Mouse (Mus musculus) heart, embryonic 15.5 days (tissue): ENCODE measurements around the gene Lingo4. TPM values are rescaled to one million over a fixed set of nuclear protein-coding genes. Genes with fewer than 3 reads are reported as not detected.

ENCODE experiments used
- ATAC-seq: fragments of 200-750 bp; cut with Nextera tagmentation; replicated peaks from 2 replicates; pipeline ENCODE4 v1.8.0; 2017; ENCODE audit warnings: low read depth, moderate TSS enrichment; ENCODE audit not compliant: insufficient number of reproducible peaks, insufficient read depth, low FRiP score
- H3K27ac ChIP-seq: fragments of 300-500 bp; sonication (generic); 2 replicates; pipeline ENCODE4 v1.5.1; 2015; ENCODE audit warnings: mild to moderate bottlenecking, inconsistent platforms
- H3K27me3 ChIP-seq: fragments of 300-500 bp; sonication (generic); 2 replicates; pipeline ENCODE4 v1.6.1; 2015; ENCODE audit warnings: inconsistent platforms
- H3K36me3 ChIP-seq: fragments of 300-500 bp; sonication (generic); 2 replicates; pipeline ENCODE4 v1.6.1; 2015; ENCODE audit warnings: mild to moderate bottlenecking, inconsistent platforms
- H3K4me1 ChIP-seq: fragments of 300-500 bp; sonication (generic); replicated peaks from 2 replicates; pipeline ENCODE4 v1.6.1; 2015; ENCODE audit warnings: inconsistent platforms
- H3K4me2 ChIP-seq: fragments of 300-500 bp; sonication (generic); 2 replicates; pipeline ENCODE4 v1.6.1; 2015; ENCODE audit warnings: inconsistent platforms, mild to moderate bottlenecking, moderate library complexity
- H3K4me3 ChIP-seq: fragments of 300-500 bp; sonication (generic); 2 replicates; pipeline ENCODE4 v1.5.1; 2015; ENCODE audit warnings: mild to moderate bottlenecking, inconsistent platforms
- H3K9ac ChIP-seq: fragments of 300-500 bp; sonication (generic); 2 replicates; pipeline ENCODE4 v1.6.1; 2015; ENCODE audit warnings: mild to moderate bottlenecking, inconsistent platforms
- H3K9me3 ChIP-seq: fragments of 300-500 bp; sonication (generic); replicated peaks from 2 replicates; pipeline ENCODE4 v1.6.1; 2016; ENCODE audit warnings: inconsistent platforms
- WGBS: fragments of 180-500 bp; shearing (Covaris S2); methylation state at CpG from one replicate; pipeline ENCODE4 v1.1.7; 2015; ENCODE audit warnings: mixed read lengths; 5-methylcytosine and 5-hydroxymethylcytosine counted together
- polyA plus RNA-seq: library from polyadenylated mRNA; unstranded; fragments of >200 nt; fragmentation: Nextera tagmentation; extraction: Ambion mirVana; gene quantifications from 2 replicates; pipeline ENCODE4 v1.2.1, GENCODE M21; 2015

Gene Lingo4
- polyA plus RNA-seq, 1 experiment from 2014 or later = 0.09 TPM

DNA sequence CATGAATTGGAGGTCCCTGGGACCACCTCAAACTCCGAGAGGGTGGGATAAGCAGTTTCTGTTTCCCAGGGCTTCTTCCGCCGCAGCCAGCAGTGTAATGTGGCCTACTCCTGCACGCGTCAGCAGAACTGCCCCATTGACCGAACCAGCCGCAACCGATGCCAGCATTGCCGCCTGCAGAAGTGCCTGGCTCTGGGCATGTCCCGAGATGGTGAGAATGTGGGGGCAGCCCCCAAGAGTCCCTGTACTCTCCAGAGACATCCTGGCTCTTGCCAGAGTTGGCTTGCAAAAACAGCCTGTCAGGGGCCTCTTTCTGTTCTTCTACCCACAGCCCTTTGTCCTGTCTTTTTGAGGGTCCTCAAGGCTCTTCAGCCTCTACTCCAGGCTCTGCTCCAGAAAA lies 10.9 kb upstream of the Lingo4 start:
- Histone ChIP-seq H3K4me3 (no peak overlapping the region), H3K9ac (no peak overlapping the region), H3K4me2 (no peak overlapping the region), H3K27ac (no peak overlapping the region), H3K4me1 (no peaks in the 10 kb centered on the region), H3K27me3 (no peaks in the 10 kb centered on the region; the same call in 1 of the 2 replicates), H3K9me3 (no peaks in the 10 kb centered on the region), H3K36me3 (no peaks in the 10 kb centered on the region)
- ATAC-seq = no peak
- 82% methylated on average over 10 of the region's 10 CpGs for WGBS

GRCm38 (mm10) chr3:94388047-94388446 lies 10.3 kb upstream of the Lingo4 start:
- no peak overlapping the region for H3K27ac ChIP-seq
- no peak overlapping the region for H3K9ac ChIP-seq
- H3K36me3 ChIP-seq = no peaks in the 10 kb centered on the region
- 57% methylated on average over 5 of the region's 5 CpGs for WGBS
- no peak overlapping the region for H3K4me2 ChIP-seq
- H3K9me3 ChIP-seq = no peaks in the 10 kb centered on the region
- H3K4me1 ChIP-seq = no peaks in the 10 kb centered on the region
- H3K27me3 ChIP-seq = no peaks in the 10 kb centered on the region; the same call in 1 of the 2 replicates
- no peak for ATAC-seq
- no peak overlapping the region for H3K4me3 ChIP-seq

DNA sequence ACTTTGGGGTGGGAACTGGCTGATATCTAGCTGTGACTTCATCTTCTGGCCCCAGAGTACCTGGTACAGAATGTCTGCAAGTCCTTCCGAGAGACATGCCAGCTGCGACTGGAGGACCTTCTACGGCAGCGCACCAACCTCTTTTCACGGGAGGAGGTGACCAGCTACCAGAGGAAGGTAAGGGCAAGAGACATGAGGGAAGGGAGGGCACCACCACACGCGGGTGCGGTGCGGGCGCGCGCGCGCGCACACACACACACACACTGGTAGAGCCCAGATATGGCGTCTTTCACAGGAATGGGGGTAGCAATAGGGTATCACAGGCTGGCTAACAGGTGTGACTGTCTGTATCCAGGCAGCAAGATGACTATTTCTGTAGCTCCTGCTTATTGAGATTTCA lies 8.9 kb upstream of the Lingo4 start:
- WGBS = 87% methylated on average over 16 of the region's 16 CpGs
- Histone ChIP-seq H3K4me3 (no peak overlapping the region), H3K27ac (no peak overlapping the region)

GRCm38 (mm10) chr3:94391001-94391400 lies 7.3 kb upstream of the Lingo4 start:
- no peak overlapping the region for H3K4me2 ChIP-seq
- H3K27ac ChIP-seq = no peak overlapping the region
- H3K4me3 ChIP-seq = no peak overlapping the region
- ATAC-seq = no peak
- WGBS = 81% methylated on average over 5 of the region's 5 CpGs
- H3K9ac ChIP-seq = no peak overlapping the region
- no peaks in the 10 kb centered on the region for H3K36me3 ChIP-seq
- no peaks in the 10 kb centered on the region; the same call in 1 of the 2 replicates for H3K27me3 ChIP-seq
- no peaks in the 10 kb centered on the region for H3K4me1 ChIP-seq
- H3K9me3 ChIP-seq = no peaks in the 10 kb centered on the region

More for the DNA sequence above, 8.9 kb upstream of the Lingo4 start:
- H3K27me3 ChIP-seq = no peaks in the 10 kb centered on the region; the same call in 1 of the 2 replicates
- no peaks in the 10 kb centered on the region for H3K9me3 ChIP-seq
- no peaks in the 10 kb centered on the region for H3K36me3 ChIP-seq
- no peak for ATAC-seq
- H3K4me1 ChIP-seq = no peaks in the 10 kb centered on the region
- H3K9ac ChIP-seq = no peak overlapping the region
- no peak overlapping the region for H3K4me2 ChIP-seq

DNA sequence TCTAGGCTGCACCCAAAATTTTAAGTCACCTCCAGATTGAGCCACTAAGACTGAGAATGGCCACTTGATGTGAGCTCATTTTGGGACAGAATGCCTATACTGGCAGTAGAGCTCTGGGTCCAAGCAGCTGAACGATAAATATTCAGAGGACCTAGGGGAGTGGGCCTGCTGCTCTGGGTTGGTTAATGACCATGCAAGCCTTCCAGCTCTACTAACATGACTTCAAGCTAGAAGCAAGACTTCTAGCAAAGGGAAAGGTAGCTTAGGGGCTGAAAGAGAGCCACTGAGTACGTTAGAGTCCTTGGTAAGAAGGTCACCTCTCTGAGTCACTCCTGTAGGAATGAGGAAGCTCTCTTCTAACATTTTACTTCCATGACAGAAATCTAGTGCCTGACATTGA lies 6.2 kb upstream of the Lingo4 start:
- no peaks in the 10 kb centered on the region for H3K4me1 ChIP-seq
- WGBS = 79% methylated on average over 2 of the region's 2 CpGs
- H3K27ac ChIP-seq = no peak overlapping the region
- H3K27me3 ChIP-seq = peaks cover 6% of the 10 kb centered on the region
- H3K36me3 ChIP-seq = no peaks in the 10 kb centered on the region
- H3K9ac ChIP-seq = no peak overlapping the region
- no peak overlapping the region for H3K4me3 ChIP-seq
- no peak overlapping the region for H3K4me2 ChIP-seq
- no peaks in the 10 kb centered on the region for H3K9me3 ChIP-seq
- no peak for ATAC-seq

- 67% methylated on average over 4 of the region's 4 CpGs for WGBS
- H3K9ac ChIP-seq = no peak overlapping the region
- ATAC-seq = no peak
- no peaks in the 10 kb centered on the region for H3K36me3 ChIP-seq
- H3K27ac ChIP-seq = no peak overlapping the region
- peaks cover 15% of the 10 kb centered on the region for H3K27me3 ChIP-seq
- no peak overlapping the region for H3K4me2 ChIP-seq
- H3K9me3 ChIP-seq = no peaks in the 10 kb centered on the region
- no peak overlapping the region for H3K4me3 ChIP-seq
- H3K4me1 ChIP-seq = no peaks in the 10 kb centered on the region
These were observed 5.3 kb upstream of the Lingo4 start for GRCm38 (mm10) chr3:94393049-94393448.

- 69% methylated on average over 1 of the region's 1 CpGs for WGBS
- H3K4me2 ChIP-seq = no peak overlapping the region
- no peak overlapping the region for H3K27ac ChIP-seq
- no peak overlapping the region for H3K4me3 ChIP-seq
- H3K9ac ChIP-seq = no peak overlapping the region
- no peak for ATAC-seq
- peaks cover 46% of the 10 kb centered on the region for H3K27me3 ChIP-seq
- no peaks in the 10 kb centered on the region for H3K36me3 ChIP-seq
- H3K4me1 ChIP-seq = peaks cover 9% of the 10 kb centered on the region
- no peaks in the 10 kb centered on the region for H3K9me3 ChIP-seq
These were observed 2.0 kb upstream of the Lingo4 start for GRCm38 (mm10) chr3:94396336-94396735.

DNA sequence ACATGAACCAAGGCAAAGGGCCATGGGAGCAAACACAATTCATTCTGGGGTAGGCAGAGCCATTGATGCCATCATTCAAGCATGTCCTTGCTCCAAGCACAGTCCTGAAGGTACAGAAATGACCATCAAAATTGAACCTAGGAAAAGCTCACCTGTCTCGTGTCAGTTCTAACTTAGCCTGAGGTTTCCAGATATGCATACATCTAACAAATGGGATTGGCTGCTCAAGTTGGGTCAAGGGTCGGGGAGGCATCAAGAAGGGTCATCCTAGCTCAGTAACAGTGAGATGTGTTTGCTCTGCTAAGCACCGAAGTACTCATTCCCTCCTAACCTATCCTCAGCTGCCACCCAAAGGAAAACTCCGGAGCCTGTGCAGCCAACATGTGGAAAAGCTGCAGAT lies 1.5 kb upstream of the Lingo4 start:
- H3K27me3 ChIP-seq = peaks cover 52% of the 10 kb centered on the region
- no peak overlapping the region for H3K4me2 ChIP-seq
- no peaks in the 10 kb centered on the region for H3K9me3 ChIP-seq
- no peak overlapping the region for H3K27ac ChIP-seq
- no peak overlapping the region for H3K9ac ChIP-seq
- H3K36me3 ChIP-seq = no peaks in the 10 kb centered on the region
- no peak for ATAC-seq
- H3K4me3 ChIP-seq = no peak overlapping the region
- 72% methylated on average over 4 of the region's 4 CpGs for WGBS
- H3K4me1 ChIP-seq = peaks cover 9% of the 10 kb centered on the region

DNA sequence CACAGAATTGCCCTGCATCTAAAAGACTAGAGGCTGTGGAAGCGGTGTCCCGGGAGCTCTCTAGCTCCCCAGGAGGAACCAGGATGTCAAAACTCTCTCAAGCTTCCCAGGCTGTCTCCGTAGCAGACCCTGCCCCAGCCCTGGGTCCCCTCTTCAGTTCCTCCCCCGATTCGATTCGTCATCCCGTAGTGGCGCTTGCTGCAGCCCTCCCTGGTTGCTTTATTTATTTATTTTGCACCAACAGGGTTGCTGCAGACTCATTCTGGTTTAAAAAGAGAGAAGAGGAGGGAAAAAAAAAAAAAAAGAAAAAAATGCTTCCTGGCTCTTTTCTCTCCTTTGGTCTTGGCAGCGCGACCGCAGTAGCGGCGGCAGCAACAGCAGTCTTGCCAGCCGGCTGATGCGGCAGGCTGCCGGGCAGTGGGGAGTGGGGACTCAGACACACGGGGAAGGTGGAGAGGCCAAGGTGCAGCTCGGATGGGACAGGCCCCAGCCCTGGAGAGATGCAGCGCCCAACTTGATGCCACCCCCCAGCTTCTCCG lies 695 bp downstream of the Lingo4 start:
- Histone ChIP-seq H3K4me3 (peak overlapping the region; percentile 33), H3K4me1 (peaks cover 11% of the 10 kb centered on the region), H3K9ac (no peak overlapping the region), H3K27me3 (peaks cover 73% of the 10 kb centered on the region), H3K4me2 (peak overlapping the region; percentile 59), H3K27ac (no peak overlapping the region), H3K9me3 (no peaks in the 10 kb centered on the region), H3K36me3 (no peaks in the 10 kb centered on the region)
- WGBS = 3% methylated on average over 20 of the region's 20 CpGs
- ATAC-seq = no peak

DNA sequence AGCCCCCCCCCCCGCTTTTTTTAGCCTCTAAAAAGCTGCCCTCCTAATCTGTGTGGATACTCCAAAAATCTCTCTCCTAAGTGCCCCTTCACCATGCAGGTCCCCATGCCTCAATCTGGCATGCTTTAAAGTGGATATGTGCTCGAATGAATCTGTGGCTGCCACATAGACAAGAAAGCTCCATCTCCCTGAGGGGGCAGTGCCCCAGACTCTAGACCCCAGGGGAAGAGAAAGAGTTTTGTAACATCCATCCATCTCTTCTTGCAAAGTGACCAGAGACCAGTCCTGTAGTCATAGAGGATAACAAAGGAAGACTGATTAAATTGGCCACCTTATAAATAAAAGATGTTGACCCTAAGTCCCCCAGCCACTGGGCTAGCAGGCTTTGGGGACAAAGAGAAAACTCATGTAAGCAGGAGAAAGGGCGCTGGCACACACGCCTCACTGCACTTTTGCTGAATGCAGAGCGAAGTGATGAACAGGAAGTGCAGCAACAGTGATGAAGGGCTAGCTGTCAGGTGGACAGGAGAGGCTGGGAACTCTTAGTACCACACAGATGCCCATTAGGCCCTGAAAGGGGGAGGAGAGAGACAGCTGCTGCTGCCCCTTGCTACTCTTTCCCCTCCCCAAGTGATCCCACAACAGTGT lies 1.5 kb downstream of the Lingo4 start:
- no peaks in the 10 kb centered on the region for H3K9me3 ChIP-seq
- no peak overlapping the region for H3K9ac ChIP-seq
- no peak overlapping the region for H3K27ac ChIP-seq
- peaks cover 79% of the 10 kb centered on the region for H3K27me3 ChIP-seq
- H3K4me3 ChIP-seq = no peak overlapping the region
- H3K4me1 ChIP-seq = peaks cover 12% of the 10 kb centered on the region
- WGBS = 45% methylated on average over 5 of the region's 5 CpGs
- ATAC-seq = no peak
- H3K36me3 ChIP-seq = no peaks in the 10 kb centered on the region
- H3K4me2 ChIP-seq = no peak overlapping the region

DNA sequence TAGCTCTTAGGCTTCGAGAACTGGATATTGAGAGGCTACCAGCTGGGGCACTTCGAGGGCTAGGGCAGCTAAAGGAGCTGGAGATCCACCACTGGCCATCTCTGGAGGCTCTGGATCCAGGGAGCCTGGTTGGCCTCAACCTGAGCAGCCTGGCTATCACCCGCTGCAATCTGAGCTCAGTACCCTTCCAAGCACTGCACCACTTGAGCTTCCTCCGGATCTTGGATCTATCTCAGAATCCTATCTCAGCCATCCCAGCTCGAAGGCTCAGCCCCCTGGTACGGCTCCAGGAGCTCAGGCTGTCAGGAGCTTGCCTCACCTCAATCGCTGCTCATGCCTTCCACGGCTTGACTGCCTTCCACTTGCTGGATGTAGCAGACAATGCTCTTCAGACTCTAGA lies 4.1 kb downstream of the Lingo4 start:
- H3K4me1 ChIP-seq = peaks cover 12% of the 10 kb centered on the region
- no peak for ATAC-seq
- H3K4me2 ChIP-seq = no peak overlapping the region
- no peak overlapping the region for H3K27ac ChIP-seq
- no peaks in the 10 kb centered on the region for H3K9me3 ChIP-seq
- H3K36me3 ChIP-seq = no peaks in the 10 kb centered on the region
- H3K27me3 ChIP-seq = peaks cover 71% of the 10 kb centered on the region
- 48% methylated on average over 8 of the region's 8 CpGs for WGBS
- H3K9ac ChIP-seq = no peak overlapping the region
- no peak overlapping the region for H3K4me3 ChIP-seq
